Mouse (Mus musculus) neural tube, embryonic 15.5 days (tissue): ENCODE results near the gene Jkamp. TPM values are rescaled to one million over a fixed set of nuclear protein-coding genes. Genes with fewer than 3 reads are reported as not detected.

Source experiments
- ATAC-seq: fragments of 200-750 bp; cut with Nextera tagmentation; 2 replicates; pipeline ENCODE4 v1.8.0; 2017; ENCODE audit warnings: mild to moderate bottlenecking, moderate TSS enrichment, moderate library complexity; ENCODE audit not compliant: low FRiP score
- H3K27ac ChIP-seq: fragments of 300-500 bp; sonication (generic); replicated peaks from 2 replicates; pipeline ENCODE4 v1.5.1; 2015; ENCODE audit warnings: mild to moderate bottlenecking, inconsistent platforms
- H3K27me3 ChIP-seq: fragments of 300-500 bp; sonication (generic); replicated peaks from 2 replicates; pipeline ENCODE4 v1.6.1; 2015; ENCODE audit warnings: inconsistent platforms
- H3K36me3 ChIP-seq: fragments of 300-500 bp; sonication (generic); 2 replicates; pipeline ENCODE4 v1.6.1; 2015; ENCODE audit warnings: inconsistent platforms
- H3K4me1 ChIP-seq: fragments of 300-500 bp; sonication (generic); 2 replicates; pipeline ENCODE4 v1.6.1; 2015; ENCODE audit warnings: inconsistent platforms
- H3K4me2 ChIP-seq: fragments of 300-500 bp; sonication (generic); 2 replicates; pipeline ENCODE4 v1.6.1; 2015; ENCODE audit warnings: inconsistent platforms, mild to moderate bottlenecking, moderate library complexity
- H3K4me3 ChIP-seq: fragments of 300-500 bp; sonication (generic); replicated peaks from 2 replicates; pipeline ENCODE4 v1.5.1; 2015; ENCODE audit warnings: mild to moderate bottlenecking, inconsistent platforms
- H3K9ac ChIP-seq: fragments of 300-500 bp; sonication (generic); replicated peaks from 2 replicates; pipeline ENCODE4 v1.6.1; 2015; ENCODE audit warnings: mild to moderate bottlenecking, inconsistent platforms
- H3K9me3 ChIP-seq: fragments of 300-500 bp; sonication (generic); replicated peaks from 2 replicates; pipeline ENCODE4 v1.6.1; 2016; ENCODE audit warnings: inconsistent platforms
- WGBS: fragments of 180-500 bp; shearing (Covaris S2); methylation state at CpG from one replicate; pipeline ENCODE4 v1.1.7; 2015; ENCODE audit warnings: mixed read lengths; 5-methylcytosine and 5-hydroxymethylcytosine counted together
- polyA plus RNA-seq: library from polyadenylated mRNA; unstranded; fragments of >200 nt; fragmentation: Nextera tagmentation; extraction: Ambion mirVana; gene quantifications from 2 replicates; pipeline ENCODE4 v1.2.1, GENCODE M21; 2015

Jkamp gene
- polyA plus RNA-seq, 1 experiment from 2014 or later, result 130 TPM

GRCm38 (mm10) chr12:72057780-72058179, 27.6 kb upstream of the Jkamp start:
- 84% methylated on average over 1 of the region's 1 CpGs for WGBS
- H3K9ac ChIP-seq, result no peak overlapping the region
- ATAC-seq, result no peak

GRCm38 (mm10) chr12:72069626-72070326, 15.6 kb upstream of the Jkamp start:
- Histone ChIP-seq H3K9ac (peak overlapping the region; percentile 80), H3K4me1 (peaks cover 17% of the 10 kb centered on the region), H3K36me3 (no peaks in the 10 kb centered on the region), H3K27ac (peak overlapping the region; percentile 93), H3K4me2 (peak overlapping the region; percentile 82), H3K9me3 (no peaks in the 10 kb centered on the region), H3K27me3 (no peaks in the 10 kb centered on the region), H3K4me3 (peak overlapping the region; percentile 77)
- peak; percentile 76 for ATAC-seq
- WGBS, result 3% methylated on average over 40 of the region's 40 CpGs

More at GRCm38 (mm10) chr12:72057780-72058179, 27.6 kb upstream of the Jkamp start:
- Histone ChIP-seq H3K4me2 (no peak overlapping the region), H3K36me3 (no peaks in the 10 kb centered on the region), H3K4me1 (no peaks in the 10 kb centered on the region), H3K9me3 (no peaks in the 10 kb centered on the region), H3K27ac (no peak overlapping the region), H3K4me3 (no peak overlapping the region), H3K27me3 (no peaks in the 10 kb centered on the region)

- Histone ChIP-seq H3K4me3 (peak within 1 kb of the TSS; percentile 77), H3K4me2 (peak within 1 kb of the TSS; percentile 82), H3K4me1 (peaks cover 17% of the 10 kb centered on the region), H3K36me3 (0 out of 2 replicates have a peak, but pooled peaks cover 3% of the 10 kb centered on the region), H3K9me3 (no peaks in the 10 kb centered on the region), H3K27ac (peak within 1 kb of the TSS; percentile 93), H3K27me3 (no peaks in the 10 kb centered on the region), H3K9ac (peak within 1 kb of the TSS; percentile 80)
- ATAC-seq, result peak; percentile 92
- under 1% methylated on average over 94 of the region's 94 CpGs for WGBS
Measured at GRCm38 (mm10) chr12:72070327-72071269, 14.8 kb upstream of the Jkamp start, which contains the start of gene Gpr135. TSS of gene Gpr135 (minus strand) at chr12:72071125.

- no peak for ATAC-seq
Measured at GRCm38 (mm10) chr12:72078248-72078647, 7.1 kb upstream of the Jkamp start.

GRCm38 (mm10) chr12:72081961-72082360, 3.4 kb upstream of the Jkamp start:
- ATAC-seq, result no peak
- peaks cover 24% of the 10 kb centered on the region for H3K4me1 ChIP-seq
- 62% methylated on average over 3 of the region's 3 CpGs for WGBS
- no peaks in the 10 kb centered on the region for H3K9me3 ChIP-seq
- no peaks in the 10 kb centered on the region for H3K27me3 ChIP-seq
- no peak overlapping the region for H3K4me3 ChIP-seq
- no peak overlapping the region for H3K9ac ChIP-seq
- peak overlapping the region; percentile 53 for H3K4me2 ChIP-seq
- H3K36me3 ChIP-seq, result no peaks in the 10 kb centered on the region
- H3K27ac ChIP-seq, result no peak overlapping the region

More at GRCm38 (mm10) chr12:72078248-72078647, 7.1 kb upstream of the Jkamp start:
- H3K9me3 ChIP-seq, result no peaks in the 10 kb centered on the region
- no peak overlapping the region for H3K9ac ChIP-seq
- H3K27me3 ChIP-seq, result no peaks in the 10 kb centered on the region
- H3K36me3 ChIP-seq, result 0 out of 2 replicates have a peak, but pooled peaks cover 3% of the 10 kb centered on the region
- 92% methylated on average over 3 of the region's 3 CpGs for WGBS
- peaks cover 7% of the 10 kb centered on the region for H3K4me1 ChIP-seq
- no peak overlapping the region for H3K27ac ChIP-seq
- H3K4me2 ChIP-seq, result no peak overlapping the region
- no peak overlapping the region for H3K4me3 ChIP-seq

- H3K4me3 ChIP-seq, result peak overlapping the region; percentile 16; the same call in 1 of the 2 replicates
Measured at GRCm38 (mm10) chr12:72082370-72082769, 3.0 kb upstream of the Jkamp start.

GRCm38 (mm10) chr12:72083265-72083664, 2.1 kb upstream of the Jkamp start:
- H3K4me2 ChIP-seq, result peak overlapping the region; percentile 87

More at GRCm38 (mm10) chr12:72082370-72082769, 3.0 kb upstream of the Jkamp start:
- H3K36me3 ChIP-seq, result no peaks in the 10 kb centered on the region
- H3K27ac ChIP-seq, result no peak overlapping the region
- H3K4me2 ChIP-seq, result peak overlapping the region; percentile 53
- peaks cover 27% of the 10 kb centered on the region for H3K4me1 ChIP-seq
- H3K27me3 ChIP-seq, result no peaks in the 10 kb centered on the region
- WGBS, result 36% methylated on average over 18 of the region's 18 CpGs
- ATAC-seq, result no peak
- H3K9ac ChIP-seq, result no peak overlapping the region; the same call in 1 of the 2 replicates
- no peaks in the 10 kb centered on the region for H3K9me3 ChIP-seq

GRCm38 (mm10) chr12:72084261-72085023, 947 bp upstream of the Jkamp start:
- H3K27ac ChIP-seq, result peak overlapping the region; percentile 97
- H3K9ac ChIP-seq, result peak overlapping the region; percentile 63
- no peaks in the 10 kb centered on the region for H3K9me3 ChIP-seq
- peak overlapping the region; percentile 61 for H3K4me3 ChIP-seq
- no peaks in the 10 kb centered on the region for H3K27me3 ChIP-seq
- peak; percentile 7; the same call in 1 of the 2 replicates for ATAC-seq
- peak overlapping the region; percentile 87 for H3K4me2 ChIP-seq
- H3K4me1 ChIP-seq, result peaks cover 40% of the 10 kb centered on the region
- 3% methylated on average over 45 of the region's 46 CpGs for WGBS
- no peaks in the 10 kb centered on the region for H3K36me3 ChIP-seq

More at GRCm38 (mm10) chr12:72083265-72083664, 2.1 kb upstream of the Jkamp start:
- H3K9me3 ChIP-seq, result no peaks in the 10 kb centered on the region
- no peak overlapping the region for H3K27ac ChIP-seq
- H3K27me3 ChIP-seq, result no peaks in the 10 kb centered on the region
- H3K36me3 ChIP-seq, result no peaks in the 10 kb centered on the region
- peaks cover 36% of the 10 kb centered on the region for H3K4me1 ChIP-seq
- WGBS, result 82% methylated on average over 9 of the region's 9 CpGs
- H3K9ac ChIP-seq, result no peak overlapping the region
- ATAC-seq, result no peak
- no peak overlapping the region for H3K4me3 ChIP-seq

GRCm38 (mm10) chr12:72085024-72085328, 413 bp upstream of the Jkamp start:
- peak; percentile 37; the same call in 1 of the 2 replicates for ATAC-seq
- WGBS, result 0% methylated on average over 31 of the region's 31 CpGs

GRCm38 (mm10) chr12:72086166-72086825, 907 bp downstream of the Jkamp start:
- Histone ChIP-seq H3K9me3 (no peaks in the 10 kb centered on the region), H3K4me2 (peak overlapping the region; percentile 87), H3K27me3 (no peaks in the 10 kb centered on the region), H3K4me3 (peak overlapping the region; percentile 61), H3K4me1 (peaks cover 44% of the 10 kb centered on the region), H3K36me3 (peaks cover 12% of the 10 kb centered on the region), H3K27ac (peak overlapping the region; percentile 97), H3K9ac (peak overlapping the region; percentile 68)
- ATAC-seq, result no peak
- under 1% methylated on average over 18 of the region's 18 CpGs for WGBS

More at GRCm38 (mm10) chr12:72085024-72085328, 413 bp upstream of the Jkamp start:
- peaks cover 2% of the 10 kb centered on the region; the same call in 1 of the 2 replicates for H3K36me3 ChIP-seq
- peaks cover 43% of the 10 kb centered on the region for H3K4me1 ChIP-seq
- H3K9me3 ChIP-seq, result no peaks in the 10 kb centered on the region
- peak overlapping the region; percentile 87 for H3K4me2 ChIP-seq
- no peaks in the 10 kb centered on the region for H3K27me3 ChIP-seq
- H3K9ac ChIP-seq, result peak overlapping the region; percentile 63
- peak overlapping the region; percentile 61 for H3K4me3 ChIP-seq
- peak overlapping the region; percentile 97 for H3K27ac ChIP-seq
